Mouse (Mus musculus): Measurements from ENCODE around the gene Fam214a. TPM values are rescaled to one million over a fixed set of nuclear protein-coding genes. Genes with fewer than 3 reads are reported as not detected.

Gene Fam214a
- polyA plus RNA-seq, 1 experiment from 2014 or later = 20.5 TPM

DNA sequence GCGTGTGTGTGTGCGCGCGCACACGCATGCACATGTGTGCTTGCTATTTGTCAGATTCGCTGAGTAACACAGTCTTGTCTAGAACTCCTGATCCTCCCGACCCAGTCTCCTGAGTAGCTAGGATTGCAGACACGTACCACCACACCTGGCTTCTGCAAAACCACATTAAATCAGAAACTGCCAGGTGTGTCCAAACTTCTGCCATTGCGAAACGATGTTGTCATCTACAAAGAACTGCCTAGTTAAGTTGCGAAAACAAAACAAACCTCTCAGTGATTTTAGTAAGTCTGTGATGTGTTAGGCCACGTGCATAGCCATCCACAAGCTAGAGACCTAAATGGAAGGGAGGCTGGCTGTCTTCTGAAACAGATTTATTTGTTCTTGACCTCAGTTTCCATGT, 32.2 kb upstream of the Fam214a start:
- Histone ChIP-seq H3K4me3 (ENCODE audit: low read length) (no peak overlapping the region), H3K27ac (ENCODE audit: low read depth, low read length) (no peak overlapping the region), H3K4me1 (ENCODE audit: control insufficient read depth, insufficient read depth, low read depth, low read length) (no peaks in the 10 kb centered on the region), H3K36me3 (ENCODE audit: control insufficient read depth, insufficient read depth, low read length) (no peaks in the 10 kb centered on the region), H3K9ac (ENCODE audit: low read depth, low read length) (no peak overlapping the region), H3K4me2 (ENCODE audit: low read length) (no peak overlapping the region), H3K9me3 (ENCODE audit: control insufficient read depth, low read length) (no peaks in the 10 kb centered on the region), H3K27me3 (replicated peaks; ENCODE audit: control insufficient read depth, insufficient read depth, low read length) (no peaks in the 10 kb centered on the region)
- ATAC-seq = no peak
- WGBS = 92% methylated on average over 12 of the region's 12 CpGs

GRCm38 (mm10) chr9:74921422-74921821, 31.3 kb upstream of the Fam214a start:
- H3K4me3 ChIP-seq (ENCODE audit: low read length) = no peak overlapping the region
- no peak for ATAC-seq
- no peaks in the 10 kb centered on the region for H3K36me3 ChIP-seq (ENCODE audit: control insufficient read depth, insufficient read depth, low read length)
- no peaks in the 10 kb centered on the region for H3K27me3 ChIP-seq (replicated peaks; ENCODE audit: control insufficient read depth, insufficient read depth, low read length)
- no peak overlapping the region for H3K27ac ChIP-seq (ENCODE audit: low read depth, low read length)
- H3K4me1 ChIP-seq (ENCODE audit: control insufficient read depth, insufficient read depth, low read depth, low read length) = no peaks in the 10 kb centered on the region
- H3K9me3 ChIP-seq (ENCODE audit: control insufficient read depth, low read length) = no peaks in the 10 kb centered on the region
- H3K9ac ChIP-seq (ENCODE audit: low read depth, low read length) = no peak overlapping the region
- no peak overlapping the region for H3K4me2 ChIP-seq (ENCODE audit: low read length)
- 57% methylated on average over 1 of the region's 1 CpGs for WGBS

DNA sequence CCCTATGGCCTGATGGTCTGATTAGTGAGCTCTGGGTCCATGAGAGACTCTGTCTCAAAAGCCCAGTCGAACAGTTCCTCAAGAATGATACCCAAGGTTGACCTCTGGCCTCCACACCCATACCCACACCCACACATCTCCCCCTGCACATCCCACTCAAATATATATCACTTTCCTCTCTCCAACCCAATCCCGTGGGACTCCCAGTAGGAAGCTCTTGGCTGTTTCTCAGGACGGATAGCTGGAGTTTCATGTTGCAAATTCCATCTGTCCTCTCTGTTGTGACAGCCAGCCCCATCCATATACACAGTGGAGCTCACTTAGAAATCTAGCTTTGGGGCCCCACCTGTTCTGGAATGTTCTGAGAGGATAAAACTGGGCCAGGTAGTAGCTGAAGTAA, 29.8 kb upstream of the Fam214a start:
- no peak overlapping the region for H3K4me3 ChIP-seq (ENCODE audit: low read length)
- no peak for ATAC-seq
- no peak overlapping the region for H3K9ac ChIP-seq (ENCODE audit: low read depth, low read length)
- H3K27me3 ChIP-seq (replicated peaks; ENCODE audit: control insufficient read depth, insufficient read depth, low read length) = no peaks in the 10 kb centered on the region
- H3K9me3 ChIP-seq (ENCODE audit: control insufficient read depth, low read length) = no peaks in the 10 kb centered on the region
- no peaks in the 10 kb centered on the region for H3K4me1 ChIP-seq (ENCODE audit: control insufficient read depth, insufficient read depth, low read depth, low read length)
- no peak overlapping the region for H3K27ac ChIP-seq (ENCODE audit: low read depth, low read length)
- no peak overlapping the region for H3K4me2 ChIP-seq (ENCODE audit: low read length)
- WGBS = 57% methylated on average over 3 of the region's 3 CpGs
- no peaks in the 10 kb centered on the region for H3K36me3 ChIP-seq (ENCODE audit: control insufficient read depth, insufficient read depth, low read length)

GRCm38 (mm10) chr9:74923291-74923977, 29.2 kb upstream of the Fam214a start:
- no peak overlapping the region for H3K4me2 ChIP-seq (ENCODE audit: low read length)
- no peak overlapping the region for H3K27ac ChIP-seq (ENCODE audit: low read depth, low read length)
- ATAC-seq = no peak
- no peaks in the 10 kb centered on the region for H3K4me1 ChIP-seq (ENCODE audit: control insufficient read depth, insufficient read depth, low read depth, low read length)
- H3K27me3 ChIP-seq (replicated peaks; ENCODE audit: control insufficient read depth, insufficient read depth, low read length) = no peaks in the 10 kb centered on the region
- H3K4me3 ChIP-seq (ENCODE audit: low read length) = no peak overlapping the region
- 87% methylated on average over 6 of the region's 6 CpGs for WGBS
- no peaks in the 10 kb centered on the region for H3K36me3 ChIP-seq (ENCODE audit: control insufficient read depth, insufficient read depth, low read length)
- H3K9me3 ChIP-seq (ENCODE audit: control insufficient read depth, low read length) = no peaks in the 10 kb centered on the region
- H3K9ac ChIP-seq (ENCODE audit: low read depth, low read length) = no peak overlapping the region

DNA sequence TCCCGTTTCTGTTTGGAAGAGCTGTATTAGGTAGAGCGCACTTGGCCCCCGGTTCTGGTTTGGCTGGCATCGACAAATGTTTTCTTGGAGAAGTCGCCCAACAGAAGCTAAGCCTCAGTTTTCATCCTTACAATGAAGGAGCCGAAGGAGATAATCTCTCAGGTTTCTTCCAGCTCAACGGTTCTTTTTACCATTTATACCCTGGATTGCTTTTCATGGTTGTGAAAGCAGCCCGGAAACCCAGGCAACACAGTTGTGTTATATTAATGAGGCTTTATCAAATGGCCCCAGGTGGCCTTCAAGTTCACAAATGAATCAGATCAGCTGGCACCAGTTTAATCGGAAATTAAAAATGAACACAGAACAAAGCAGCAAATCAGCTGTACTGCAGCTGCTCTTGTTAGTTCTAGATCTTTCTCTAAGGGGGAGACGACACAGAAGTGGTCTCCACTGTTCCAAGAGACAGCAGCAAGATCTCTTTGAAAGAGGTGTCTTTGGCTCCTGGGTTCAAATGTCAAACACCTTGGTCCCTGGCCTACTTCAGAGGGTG, 27.4 kb upstream of the Fam214a start:
- 21% methylated on average over 10 of the region's 10 CpGs for WGBS

GRCm38 (mm10) chr9:74929981-74930423, 22.7 kb upstream of the Fam214a start:
- Histone ChIP-seq H3K9ac (ENCODE audit: low read depth, low read length) (no peak overlapping the region), H3K27me3 (replicated peaks; ENCODE audit: control insufficient read depth, insufficient read depth, low read length) (no peaks in the 10 kb centered on the region), H3K27ac (ENCODE audit: low read depth, low read length) (no peak overlapping the region), H3K4me2 (ENCODE audit: low read length) (no peak overlapping the region), H3K9me3 (ENCODE audit: control insufficient read depth, low read length) (no peaks in the 10 kb centered on the region), H3K4me3 (ENCODE audit: low read length) (no peak overlapping the region), H3K36me3 (ENCODE audit: control insufficient read depth, insufficient read depth, low read length) (no peaks in the 10 kb centered on the region), H3K4me1 (ENCODE audit: control insufficient read depth, insufficient read depth, low read depth, low read length) (no peaks in the 10 kb centered on the region)
- ATAC-seq = no peak
- 95% methylated on average over 4 of the region's 4 CpGs for WGBS

More for the DNA sequence above, 27.4 kb upstream of the Fam214a start:
- ATAC-seq = peak; percentile 65
- no peak overlapping the region for H3K4me2 ChIP-seq (ENCODE audit: low read length)
- no peaks in the 10 kb centered on the region for H3K9me3 ChIP-seq (ENCODE audit: control insufficient read depth, low read length)
- H3K27me3 ChIP-seq (replicated peaks; ENCODE audit: control insufficient read depth, insufficient read depth, low read length) = no peaks in the 10 kb centered on the region
- no peak overlapping the region for H3K27ac ChIP-seq (ENCODE audit: low read depth, low read length)
- H3K36me3 ChIP-seq (ENCODE audit: control insufficient read depth, insufficient read depth, low read length) = no peaks in the 10 kb centered on the region
- H3K4me3 ChIP-seq (ENCODE audit: low read length) = no peak overlapping the region
- H3K4me1 ChIP-seq (ENCODE audit: control insufficient read depth, insufficient read depth, low read depth, low read length) = no peaks in the 10 kb centered on the region
- no peak overlapping the region for H3K9ac ChIP-seq (ENCODE audit: low read depth, low read length)

DNA sequence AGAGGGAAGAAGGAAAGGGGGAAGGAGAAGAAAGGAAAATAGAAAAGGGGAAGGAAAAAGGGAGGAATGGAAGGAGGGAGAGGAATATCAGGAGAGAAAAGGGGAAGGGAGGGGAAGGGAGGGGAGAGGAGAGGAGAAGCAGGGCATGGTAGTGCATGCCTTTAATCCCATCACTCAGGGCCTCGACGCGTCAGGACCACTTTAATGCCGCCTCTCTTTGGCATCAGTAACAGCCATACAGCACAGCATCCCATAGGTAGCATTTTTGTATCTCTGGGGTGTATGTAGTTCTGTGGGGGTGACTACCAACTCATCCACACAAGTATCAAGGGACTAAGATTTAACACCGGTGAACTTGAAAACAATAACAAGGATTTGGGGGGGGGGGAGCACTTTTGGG, 22.0 kb upstream of the Fam214a start:
- H3K36me3 ChIP-seq (ENCODE audit: control insufficient read depth, insufficient read depth, low read length) = no peaks in the 10 kb centered on the region
- no peak for ATAC-seq
- H3K9ac ChIP-seq (ENCODE audit: low read depth, low read length) = no peak overlapping the region
- no peaks in the 10 kb centered on the region for H3K27me3 ChIP-seq (replicated peaks; ENCODE audit: control insufficient read depth, insufficient read depth, low read length)
- 73% methylated on average over 5 of the region's 5 CpGs for WGBS
- H3K4me1 ChIP-seq (ENCODE audit: control insufficient read depth, insufficient read depth, low read depth, low read length) = no peaks in the 10 kb centered on the region
- H3K27ac ChIP-seq (ENCODE audit: low read depth, low read length) = no peak overlapping the region
- no peaks in the 10 kb centered on the region for H3K9me3 ChIP-seq (ENCODE audit: control insufficient read depth, low read length)
- no peak overlapping the region for H3K4me2 ChIP-seq (ENCODE audit: low read length)
- no peak overlapping the region for H3K4me3 ChIP-seq (ENCODE audit: low read length)

GRCm38 (mm10) chr9:74935289-74935688, 17.4 kb upstream of the Fam214a start:
- ATAC-seq = no peak
- no peaks in the 10 kb centered on the region for H3K9me3 ChIP-seq (ENCODE audit: control insufficient read depth, low read length)

GRCm38 (mm10) chr9:74937761-74938160, 14.9 kb upstream of the Fam214a start:
- ATAC-seq = no peak
- whole genome bisulfite sequencing = 89% methylated on average over 3 of the region's 3 CpGs
- Histone ChIP-seq H3K27me3 (replicated peaks; ENCODE audit: control insufficient read depth, insufficient read depth, low read length) (no peaks in the 10 kb centered on the region), H3K9me3 (ENCODE audit: control insufficient read depth, low read length) (no peaks in the 10 kb centered on the region), H3K4me3 (ENCODE audit: low read length) (no peak overlapping the region), H3K36me3 (ENCODE audit: control insufficient read depth, insufficient read depth, low read length) (no peaks in the 10 kb centered on the region), H3K4me1 (ENCODE audit: control insufficient read depth, insufficient read depth, low read depth, low read length) (no peaks in the 10 kb centered on the region), H3K9ac (ENCODE audit: low read depth, low read length) (no peak overlapping the region), H3K27ac (ENCODE audit: low read depth, low read length) (no peak overlapping the region), H3K4me2 (ENCODE audit: low read length) (no peak overlapping the region)

More at GRCm38 (mm10) chr9:74935289-74935688, 17.4 kb upstream of the Fam214a start:
- Histone ChIP-seq H3K36me3 (ENCODE audit: control insufficient read depth, insufficient read depth, low read length) (no peaks in the 10 kb centered on the region), H3K9ac (ENCODE audit: low read depth, low read length) (no peak overlapping the region), H3K27me3 (replicated peaks; ENCODE audit: control insufficient read depth, insufficient read depth, low read length) (no peaks in the 10 kb centered on the region), H3K4me1 (ENCODE audit: control insufficient read depth, insufficient read depth, low read depth, low read length) (no peaks in the 10 kb centered on the region), H3K27ac (ENCODE audit: low read depth, low read length) (no peak overlapping the region), H3K4me2 (ENCODE audit: low read length) (no peak overlapping the region), H3K4me3 (ENCODE audit: low read length) (no peak overlapping the region)
- WGBS = 84% methylated on average over 3 of the region's 3 CpGs
